Mouse (Mus musculus): Measurements from ENCODE around the gene Alg14. TPM values are rescaled to one million over a fixed set of nuclear protein-coding genes. Genes with fewer than 3 reads are reported as not detected.
A peak's percentile ranks its signal among the peaks of the same experiment; 100 is the strongest.

Gene Alg14
- polyA plus RNA-seq, 1 experiment from 2014 or later: 28.9 TPM

DNA sequence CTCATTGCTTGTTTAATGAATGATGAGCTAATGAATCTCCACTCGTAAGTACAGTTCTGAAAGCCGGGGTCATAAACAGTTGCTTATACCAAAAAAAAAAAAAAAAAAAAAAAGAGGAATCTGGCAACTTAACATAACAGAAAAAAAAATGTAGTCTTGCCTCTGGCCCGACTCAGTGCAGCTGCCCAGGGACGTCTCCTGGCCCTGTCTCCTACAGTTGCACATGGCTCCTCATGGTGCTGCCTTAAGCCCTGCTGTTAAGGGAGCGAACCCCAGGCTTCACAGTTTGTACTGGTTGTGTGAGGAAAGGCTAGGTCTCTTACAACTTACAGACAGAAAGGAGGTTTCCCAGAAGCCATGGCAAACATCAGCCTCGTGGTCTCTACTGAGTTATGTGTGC lies 22.6 kb downstream of the Alg14 start:
- 88% methylated on average over 6 of the region's 6 CpGs for WGBS

DNA sequence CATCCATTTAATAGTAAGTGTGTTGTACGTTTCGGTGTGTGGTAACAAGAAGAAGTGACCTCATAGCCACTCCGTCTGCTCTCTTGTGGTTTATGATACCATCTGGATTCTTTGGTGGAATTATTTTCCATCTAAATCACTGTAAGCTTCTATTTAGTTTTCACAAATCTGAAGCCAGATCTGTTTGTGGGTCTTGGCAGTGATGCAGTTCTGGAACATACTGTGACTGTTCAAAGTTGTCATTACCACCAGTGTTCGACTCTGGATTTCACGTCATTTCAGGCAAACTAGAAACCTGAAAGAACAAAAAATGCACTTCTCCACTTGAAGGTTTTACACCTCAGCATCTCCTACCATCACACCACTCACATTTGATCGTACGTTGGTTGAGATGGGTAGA lies 23.9 kb downstream of the Alg14 start:
- 90% methylated on average over 7 of the region's 7 CpGs for WGBS
- H3K4me1 ChIP-seq: no peaks in the 10 kb centered on the region
- no peak overlapping the region for H3K27ac ChIP-seq (replicated peaks)
- no peaks in the 10 kb centered on the region for H3K9me3 ChIP-seq
- no peak overlapping the region for H3K9ac ChIP-seq (replicated peaks)
- H3K4me3 ChIP-seq: no peak overlapping the region
- no peak for ATAC-seq (replicated peaks)
- H3K4me2 ChIP-seq (replicated peaks): no peak overlapping the region
- H3K36me3 ChIP-seq: no peaks in the 10 kb centered on the region
- no peaks in the 10 kb centered on the region for H3K27me3 ChIP-seq

More for the DNA sequence above, 22.6 kb downstream of the Alg14 start:
- H3K27ac ChIP-seq (replicated peaks): no peak overlapping the region
- H3K9me3 ChIP-seq: no peaks in the 10 kb centered on the region
- H3K9ac ChIP-seq (replicated peaks): no peak overlapping the region
- H3K36me3 ChIP-seq: no peaks in the 10 kb centered on the region
- H3K4me3 ChIP-seq: no peak overlapping the region
- no peak for ATAC-seq (replicated peaks)
- H3K4me2 ChIP-seq (replicated peaks): no peak overlapping the region
- H3K27me3 ChIP-seq: no peaks in the 10 kb centered on the region
- H3K4me1 ChIP-seq: no peaks in the 10 kb centered on the region

GRCm38 (mm10) chr3:121319906-121320305 lies 28.3 kb downstream of the Alg14 start:
- Histone ChIP-seq H3K9ac (replicated peaks) (no peak overlapping the region), H3K4me1 (no peaks in the 10 kb centered on the region), H3K9me3 (no peaks in the 10 kb centered on the region), H3K27ac (replicated peaks) (no peak overlapping the region), H3K4me3 (no peak overlapping the region), H3K27me3 (no peaks in the 10 kb centered on the region), H3K36me3 (no peaks in the 10 kb centered on the region; the same call in 1 of the 2 replicates), H3K4me2 (replicated peaks) (no peak overlapping the region)
- WGBS: 94% methylated on average over 6 of the region's 6 CpGs
- ATAC-seq (replicated peaks): no peak

DNA sequence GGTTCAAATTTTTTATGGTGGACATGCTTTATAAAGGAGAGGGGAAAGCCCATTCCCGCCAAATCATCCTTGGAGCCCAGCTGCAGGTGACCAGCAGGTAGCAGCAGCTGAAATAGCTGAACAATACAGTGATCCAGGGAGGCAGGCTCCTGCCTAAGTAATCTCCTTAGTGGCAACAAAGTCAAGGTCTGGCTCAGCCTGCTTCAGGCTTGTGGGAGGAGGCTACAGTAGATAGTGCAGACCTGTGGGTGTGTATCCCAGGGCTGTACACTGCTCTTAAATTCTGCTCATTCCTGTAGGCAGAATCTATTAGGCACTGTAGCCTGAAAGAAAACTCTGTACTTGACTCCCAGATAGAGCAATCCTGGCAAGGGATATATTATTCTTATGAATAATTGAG lies 29.3 kb downstream of the Alg14 start:
- H3K27me3 ChIP-seq: no peaks in the 10 kb centered on the region
- ATAC-seq (replicated peaks): no peak
- H3K9ac ChIP-seq (replicated peaks): no peak overlapping the region
- H3K9me3 ChIP-seq: no peaks in the 10 kb centered on the region
- H3K36me3 ChIP-seq: no peaks in the 10 kb centered on the region; the same call in 1 of the 2 replicates
- H3K4me2 ChIP-seq (replicated peaks): no peak overlapping the region
- H3K4me1 ChIP-seq: no peaks in the 10 kb centered on the region
- no peak overlapping the region for H3K27ac ChIP-seq (replicated peaks)
- WGBS: 46% methylated on average over 1 of the region's 1 CpGs
- H3K4me3 ChIP-seq: no peak overlapping the region

DNA sequence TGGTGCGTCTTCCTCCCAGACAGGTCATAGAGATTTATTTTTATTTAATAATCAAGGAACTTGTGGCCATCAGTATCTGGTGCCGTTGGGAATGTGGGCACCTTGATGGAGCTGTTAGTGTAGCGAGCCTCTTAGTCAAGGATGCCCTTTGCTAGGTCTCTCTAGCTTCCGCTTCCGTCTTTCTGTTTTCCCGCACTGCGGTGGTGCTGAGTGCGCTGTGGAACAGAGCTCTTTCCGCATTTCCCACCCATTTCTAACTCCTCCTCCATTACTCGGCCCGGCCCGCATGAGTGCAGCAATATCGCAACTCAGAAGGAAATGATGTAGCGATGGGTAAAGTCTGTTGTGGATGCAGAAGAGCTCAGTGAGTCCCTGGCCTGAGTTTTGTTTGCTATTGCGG lies 31.8 kb downstream of the Alg14 start:
- WGBS: 96% methylated on average over 15 of the region's 15 CpGs
- Histone ChIP-seq H3K4me3 (no peak overlapping the region), H3K27me3 (no peaks in the 10 kb centered on the region), H3K4me1 (no peaks in the 10 kb centered on the region), H3K9ac (replicated peaks) (no peak overlapping the region), H3K27ac (replicated peaks) (no peak overlapping the region), H3K9me3 (no peaks in the 10 kb centered on the region), H3K36me3 (no peaks in the 10 kb centered on the region; the same call in 1 of the 2 replicates), H3K4me2 (replicated peaks) (no peak overlapping the region)
- ATAC-seq (replicated peaks): no peak

DNA sequence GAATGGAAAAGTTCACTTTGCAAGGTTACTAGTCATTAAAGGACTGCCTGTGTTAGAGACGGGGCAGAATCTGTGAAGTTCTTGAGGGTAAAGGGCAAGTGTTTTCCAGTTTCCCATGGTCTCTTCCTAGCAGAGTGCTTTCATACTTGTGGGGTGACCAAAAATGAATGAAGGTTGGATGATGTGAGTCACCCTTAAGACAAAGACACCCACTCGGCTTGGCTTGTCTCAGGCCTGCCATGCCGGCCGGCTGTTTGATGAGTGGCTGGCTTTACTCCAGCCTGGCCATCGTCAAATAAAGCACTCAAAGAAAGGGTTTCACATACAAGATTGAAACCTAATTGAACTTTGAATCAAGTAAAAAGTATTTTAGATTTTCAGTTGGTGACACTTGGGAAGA lies 35.8 kb downstream of the Alg14 start:
- Histone ChIP-seq H3K4me1 (peaks cover 2% of the 10 kb centered on the region), H3K9ac (replicated peaks) (no peak overlapping the region), H3K36me3 (no peaks in the 10 kb centered on the region; the same call in 1 of the 2 replicates), H3K9me3 (no peaks in the 10 kb centered on the region), H3K27me3 (no peaks in the 10 kb centered on the region), H3K27ac (replicated peaks) (no peak overlapping the region), H3K4me2 (replicated peaks) (no peak overlapping the region), H3K4me3 (no peak overlapping the region)
- ATAC-seq (replicated peaks): no peak
- 40% methylated on average over 5 of the region's 5 CpGs for WGBS

GRCm38 (mm10) chr3:121329647-121330046 lies 38.1 kb downstream of the Alg14 start:
- no peak overlapping the region for H3K27ac ChIP-seq (replicated peaks)
- no peak overlapping the region for H3K4me3 ChIP-seq
- peaks cover 2% of the 10 kb centered on the region for H3K4me1 ChIP-seq
- no peak overlapping the region for H3K9ac ChIP-seq (replicated peaks)
- whole genome bisulfite sequencing: 59% methylated on average over 10 of the region's 10 CpGs
- H3K36me3 ChIP-seq: no peaks in the 10 kb centered on the region
- no peak for ATAC-seq (replicated peaks)
- H3K9me3 ChIP-seq: no peaks in the 10 kb centered on the region
- no peaks in the 10 kb centered on the region for H3K27me3 ChIP-seq
- no peak overlapping the region for H3K4me2 ChIP-seq (replicated peaks)

- no peaks in the 10 kb centered on the region for H3K36me3 ChIP-seq
- no peak overlapping the region for H3K4me3 ChIP-seq
- H3K9me3 ChIP-seq: no peaks in the 10 kb centered on the region
- 42% methylated on average over 7 of the region's 7 CpGs for WGBS
- H3K9ac ChIP-seq (replicated peaks): no peak overlapping the region
- no peak overlapping the region for H3K27ac ChIP-seq (replicated peaks)
- H3K4me2 ChIP-seq (replicated peaks): no peak overlapping the region
- H3K27me3 ChIP-seq: no peaks in the 10 kb centered on the region
- peaks cover 2% of the 10 kb centered on the region for H3K4me1 ChIP-seq
- ATAC-seq (replicated peaks): no peak
Measured at GRCm38 (mm10) chr3:121330244-121330646, 38.7 kb downstream of the Alg14 start.

GRCm38 (mm10) chr3:121336234-121336890 lies 44.8 kb downstream of the Alg14 start:
- 64% methylated on average over 6 of the region's 6 CpGs for WGBS
- H3K27ac ChIP-seq (replicated peaks): 0 out of 2 replicates have a peak overlapping the region, but pooled peaks have one; percentile 27
- no peaks in the 10 kb centered on the region for H3K27me3 ChIP-seq
- no peak overlapping the region for H3K4me3 ChIP-seq
- no peaks in the 10 kb centered on the region for H3K36me3 ChIP-seq
- no peak overlapping the region for H3K4me2 ChIP-seq (replicated peaks)
- H3K9ac ChIP-seq (replicated peaks): no peak overlapping the region
- no peaks in the 10 kb centered on the region for H3K9me3 ChIP-seq
- peaks cover 16% of the 10 kb centered on the region for H3K4me1 ChIP-seq
- ATAC-seq (replicated peaks): no peak

GRCm38 (mm10) chr3:121338687-121339086 lies 47.1 kb downstream of the Alg14 start:
- no peak for ATAC-seq (replicated peaks)
- peaks cover 16% of the 10 kb centered on the region for H3K4me1 ChIP-seq
- no peak overlapping the region for H3K27ac ChIP-seq (replicated peaks)
- WGBS: 45% methylated on average over 2 of the region's 2 CpGs
- H3K9ac ChIP-seq (replicated peaks): no peak overlapping the region
- H3K9me3 ChIP-seq: no peaks in the 10 kb centered on the region
- no peak overlapping the region for H3K4me3 ChIP-seq
- H3K4me2 ChIP-seq (replicated peaks): no peak overlapping the region
- H3K36me3 ChIP-seq: no peaks in the 10 kb centered on the region
- no peaks in the 10 kb centered on the region for H3K27me3 ChIP-seq

DNA sequence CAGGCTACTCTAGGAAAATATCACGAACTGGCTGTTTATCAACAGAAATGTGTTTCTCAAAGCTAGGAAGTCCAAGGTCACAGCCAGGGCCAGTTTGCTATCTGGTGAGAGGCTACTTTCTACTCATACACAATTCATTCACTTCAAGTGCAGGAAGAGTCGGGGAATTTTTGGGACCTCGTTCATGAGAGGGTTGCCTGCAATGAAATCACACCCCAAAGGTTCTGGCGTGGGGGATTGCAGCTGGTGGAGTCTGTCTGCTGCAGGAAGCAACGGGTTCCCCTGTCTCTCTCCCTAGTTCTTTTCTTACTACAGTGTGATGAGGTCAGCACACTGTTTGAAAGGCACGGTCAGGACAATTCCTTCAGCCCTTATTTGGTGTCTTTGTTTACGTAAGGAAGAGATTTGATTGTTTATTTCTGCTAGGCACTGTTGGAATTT lies 48.8 kb downstream of the Alg14 start:
- Histone ChIP-seq H3K36me3 (no peaks in the 10 kb centered on the region), H3K4me2 (replicated peaks) (no peak overlapping the region), H3K4me3 (no peak overlapping the region), H3K9ac (replicated peaks) (no peak overlapping the region), H3K27me3 (no peaks in the 10 kb centered on the region), H3K4me1 (peaks cover 27% of the 10 kb centered on the region), H3K9me3 (no peaks in the 10 kb centered on the region), H3K27ac (replicated peaks) (no peak overlapping the region)
- ATAC-seq (replicated peaks): no peak
- WGBS: 69% methylated on average over 7 of the region's 7 CpGs

DNA sequence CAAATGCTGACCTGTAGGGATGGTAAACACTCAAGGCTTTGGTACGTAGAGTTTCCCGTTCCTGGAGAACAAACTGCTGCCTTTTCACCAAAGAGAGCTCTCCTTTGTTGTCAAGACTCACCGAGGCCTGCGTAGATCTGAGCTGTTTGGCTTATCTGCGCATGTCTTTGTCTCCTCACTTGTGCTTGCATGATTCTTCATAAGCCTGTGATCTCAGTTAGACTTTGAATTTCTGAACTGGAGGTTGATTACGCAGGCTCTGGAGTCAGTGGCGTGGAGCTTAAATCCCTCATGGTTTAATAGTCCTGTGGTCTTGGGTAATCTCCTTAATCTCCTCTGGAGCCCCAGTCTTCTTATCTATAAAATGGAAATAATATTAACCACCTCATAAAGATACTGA lies 51.7 kb downstream of the Alg14 start:
- no peak for ATAC-seq (replicated peaks)
- no peaks in the 10 kb centered on the region for H3K9me3 ChIP-seq
- H3K9ac ChIP-seq (replicated peaks): no peak overlapping the region
- H3K4me3 ChIP-seq: no peak overlapping the region
- peaks cover 17% of the 10 kb centered on the region for H3K4me1 ChIP-seq
- H3K27ac ChIP-seq (replicated peaks): no peak overlapping the region
- H3K4me2 ChIP-seq (replicated peaks): no peak overlapping the region
- H3K36me3 ChIP-seq: no peaks in the 10 kb centered on the region
- no peaks in the 10 kb centered on the region for H3K27me3 ChIP-seq
- WGBS: 82% methylated on average over 7 of the region's 7 CpGs

Data from forebrain, embryonic 15.5 days (tissue).